Mouse (Mus musculus) CH12.LX (cell line): ENCODE results near the gene Ccnt1. TPM values are rescaled to one million over a fixed set of nuclear protein-coding genes. Genes with fewer than 3 reads are reported as not detected.

Experiments used
- DNase-seq: peaks from one replicate; pipeline ENCODE4 v3.0.0-alpha.2; 2013; ENCODE audit errors: extremely low read depth
- H3K27ac ChIP-seq: 2 replicates; pipeline ENCODE4 v1.5.1; 2012; ENCODE audit warnings: low read depth, mild to moderate bottlenecking, control low read depth, moderate library complexity; ENCODE audit not compliant: insufficient read depth
- H3K27me3 ChIP-seq: replicated peaks from 2 replicates; pipeline ENCODE3; 2012; ENCODE audit warnings: inconsistent platforms
- H3K36me3 ChIP-seq, 2 experiments: replicated peaks in 1 of 2; 2 replicates each; pipeline versions ENCODE3 to v1.6.1; 2012; ENCODE audit warnings: inconsistent platforms in 1 of 2, low read length in 1 of 2, mild to moderate bottlenecking in 1 of 2, mixed read lengths in 1 of 2, moderate library complexity in 1 of 2; ENCODE audit not compliant: control insufficient read depth in 1 of 2, insufficient read depth in 1 of 2
- H3K4me1 ChIP-seq, 2 experiments: 2 replicates each; pipeline ENCODE4 v1.6.1; 2012; ENCODE audit warnings: inconsistent platforms in 1 of 2, moderate library complexity in 1 of 2; ENCODE audit not compliant: insufficient read depth in 2 of 2, control insufficient read depth in 1 of 2
- H3K4me2 ChIP-seq: 2 replicates; pipeline ENCODE4 v1.6.1; 2012; ENCODE audit warnings: low read depth, mild to moderate bottlenecking, control low read depth; ENCODE audit not compliant: poor library complexity, insufficient read depth, severe bottlenecking
- H3K4me3 ChIP-seq, 3 experiments: fragments of 150-350 bp in 1 of 3; sonication (generic) in 1 of 3; replicated peaks in 1 of 3; 2 replicates each; pipeline versions ENCODE3 to v1.5.1; 2011 to 2012; ENCODE audit warnings: low read depth in 2 of 3, low read length in 2 of 3, mild to moderate bottlenecking in 2 of 3, moderate library complexity in 2 of 3, control low read depth in 1 of 3, improper control_type of control experiment in 1 of 3, inconsistent platforms in 1 of 3, mixed read lengths in 1 of 3; ENCODE audit not compliant: poor library complexity in 1 of 3
- H3K79me2 ChIP-seq: replicated peaks from 2 replicates; pipeline ENCODE4 v1.6.1; 2012; ENCODE audit warnings: mild to moderate bottlenecking, moderate library complexity; ENCODE audit not compliant: control insufficient read depth, poor library complexity, insufficient read depth, severe bottlenecking; ENCODE audit errors: extremely low read depth
- H3K9ac ChIP-seq: 2 replicates; pipeline ENCODE4 v1.6.1; 2012; ENCODE audit warnings: low read depth, mild to moderate bottlenecking, control low read depth, moderate library complexity; ENCODE audit not compliant: insufficient read depth
- H3K9me3 ChIP-seq: replicated peaks from 2 replicates; pipeline ENCODE3; 2012; ENCODE audit warnings: low read length, inconsistent platforms, mixed read lengths
- BHLHE40 ChIP-seq: IDR thresholded peaks from 2 replicates; pipeline ENCODE4 v1.6.1; 2011; ENCODE audit warnings: mild to moderate bottlenecking, low read depth, low read length, improper control_type of control experiment
- CHD1 ChIP-seq: IDR thresholded peaks from 2 replicates; pipeline ENCODE4 v1.6.1; 2012; ENCODE audit warnings: low read depth, low read length, improper control_type of control experiment, inconsistent platforms
- CTCF ChIP-seq, 2 experiments: IDR thresholded peaks in 1 of 2; conservative IDR thresholded peaks in 1 of 2; 2 replicates each; pipeline ENCODE4 v1.5.1; 2011 to 2012; ENCODE audit warnings: low read depth in 2 of 2, low read length in 2 of 2, improper control_type of control experiment in 1 of 2, inconsistent platforms in 1 of 2, mild to moderate bottlenecking in 1 of 2, moderate library complexity in 1 of 2
- GABPA ChIP-seq: IDR thresholded peaks from 2 replicates; pipeline ENCODE4 v1.6.1; 2012; ENCODE audit warnings: low read depth, low read length, improper control_type of control experiment, inconsistent platforms; ENCODE audit not compliant: insufficient replicate concordance
- HCFC1 ChIP-seq: IDR thresholded peaks from 2 replicates; pipeline ENCODE4 v1.6.1; 2012; ENCODE audit warnings: low read depth, mild to moderate bottlenecking, inconsistent platforms, low read length, improper control_type of control experiment
- KAT2A ChIP-seq: IDR thresholded peaks from 2 replicates; pipeline ENCODE4 v1.6.1; 2012; ENCODE audit warnings: low read length, improper control_type of control experiment, inconsistent platforms; ENCODE audit not compliant: insufficient replicate concordance
- MAFK ChIP-seq: IDR thresholded peaks from 2 replicates; pipeline ENCODE4 v1.6.1; 2011; ENCODE audit warnings: low read length, improper control_type of control experiment; ENCODE audit not compliant: insufficient replicate concordance
- MAX ChIP-seq: IDR thresholded peaks from 2 replicates; pipeline ENCODE4 v1.6.1; 2011; ENCODE audit warnings: low read length, improper control_type of control experiment
- MAZ ChIP-seq: IDR thresholded peaks from 2 replicates; pipeline ENCODE4 v1.6.1; 2012; ENCODE audit warnings: low read depth, mild to moderate bottlenecking, inconsistent platforms, low read length, improper control_type of control experiment, moderate library complexity
- MEF2A ChIP-seq: IDR thresholded peaks from 2 replicates; pipeline ENCODE4 v1.6.1; 2014; ENCODE audit warnings: low read depth, mild to moderate bottlenecking, inconsistent platforms, low read length, improper control_type of control experiment, borderline replicate concordance
- MYC ChIP-seq: IDR thresholded peaks from 2 replicates; pipeline ENCODE4 v1.6.1; 2011; ENCODE audit warnings: low read depth, mild to moderate bottlenecking, improper control_type of control experiment, low read length
- NELFE ChIP-seq: IDR thresholded peaks from 2 replicates; pipeline ENCODE4 v1.6.1; 2011; ENCODE audit warnings: low read depth, low read length, improper control_type of control experiment
- NRF1 ChIP-seq: IDR thresholded peaks from 2 replicates; pipeline ENCODE4 v1.6.1; 2014; ENCODE audit warnings: low read depth, mild to moderate bottlenecking, inconsistent platforms, low read length, improper control_type of control experiment, moderate library complexity
- PAX5 ChIP-seq: IDR thresholded peaks from 2 replicates; pipeline ENCODE4 v1.6.1; 2012; ENCODE audit warnings: low read length, inconsistent platforms, mixed read lengths
- POLR2A ChIP-seq: IDR thresholded peaks from 2 replicates; pipeline ENCODE4 v1.6.1; 2011; ENCODE audit warnings: low read depth, mild to moderate bottlenecking, improper control_type of control experiment, low read length
- POLR2AphosphoS2 ChIP-seq: IDR thresholded peaks from 2 replicates; pipeline ENCODE4 v1.6.1; 2011; ENCODE audit warnings: low read depth, low read length, improper control_type of control experiment
- RCOR1 ChIP-seq: conservative IDR thresholded peaks from 2 replicates; pipeline ENCODE4 v1.6.1; 2012; ENCODE audit warnings: low read depth, mild to moderate bottlenecking, inconsistent platforms, low read length, improper control_type of control experiment
- TBP ChIP-seq: conservative IDR thresholded peaks from 2 replicates; pipeline ENCODE4 v1.6.1; 2011; ENCODE audit warnings: low read depth, low read length, improper control_type of control experiment
- USF1 ChIP-seq: IDR thresholded peaks from 2 replicates; pipeline ENCODE4 v1.6.1; 2014; ENCODE audit warnings: low read depth, mild to moderate bottlenecking, inconsistent platforms, low read length, improper control_type of control experiment
- USF2 ChIP-seq: conservative IDR thresholded peaks from 2 replicates; pipeline ENCODE4 v1.6.1; 2011; ENCODE audit warnings: low read depth, low read length, improper control_type of control experiment
- ZC3H11A ChIP-seq: IDR thresholded peaks from 2 replicates; pipeline ENCODE4 v1.6.1; 2012; ENCODE audit warnings: low read depth, mild to moderate bottlenecking, inconsistent platforms, low read length, improper control_type of control experiment
- ZKSCAN1 ChIP-seq: IDR thresholded peaks from 2 replicates; pipeline ENCODE4 v1.6.1; 2012; ENCODE audit warnings: low read depth, inconsistent platforms, low read length, improper control_type of control experiment, borderline replicate concordance
- ZMIZ1 ChIP-seq: IDR thresholded peaks from 2 replicates; pipeline ENCODE4 v1.6.1; 2012; ENCODE audit warnings: low read depth, mild to moderate bottlenecking, inconsistent platforms, low read length, improper control_type of control experiment
- dilution Hi-C: fragments of 300-500 bp; cut with MboI; formaldehyde crosslinking; loops from 2 replicates; pipeline ENCODE4 v1.14.3; 2020; ENCODE audit warnings: low sequenced_read_pairs; ENCODE audit not compliant: extremely low pct_unique_long_range_greater_than_20kb, extremely low pct_ligation_motif_present
- in situ Hi-C: fragments of 300-500 bp; cut with MboI; formaldehyde crosslinking; loops from 3 replicates; pipeline ENCODE4 v1.14.3; 2019; ENCODE audit warnings: low sequenced_read_pairs, low pct_ligation_motif_present, low pct_unique_long_range_greater_than_20kb, mixed read lengths
- polyA plus RNA-seq: library from polyadenylated mRNA; unstranded; fragments of >175 nt; gene quantifications from 2 replicates; pipeline ENCODE4 v1.2.1, GENCODE M21; 2012; ENCODE audit warnings: low read depth; ENCODE audit not compliant: insufficient read length
- total RNA-seq, 2 experiments: library from RNA; depleted of rRNA; stranded (reverse); fragments of 300-350 nt in 1 of 2; fragments of >200 nt in 1 of 2; gene quantifications; 2 replicates each; pipeline ENCODE4 v1.2.3; 2012 to 2014

Gene Ccnt1
- total and polyA plus RNA-seq, 3 experiments, result 36.8 to 73.3 (median 41.3) TPM

- H3K4me1 ChIP-seq, result peaks cover 4 to 10% of the 10 kb centered on the region in 2 experiments; a peak in 3 of 4 replicates
- dilution Hi-C loops, result no loop called here
- TF ChIP-seq MAX (no peak), CTCF (conservative IDR thresholded peaks at IDR 0.05 in 1 of 2, IDR thresholded peaks at IDR 0.05 in 1 of 2; ENCODE audit: low read depth in 2 of 2, low read length in 2 of 2) (no peak), MAZ (no peak), ZMIZ1 (no peak), MEF2A (no peak), PAX5 (no peak), RCOR1 (no peak)
- TF ChIP-seq, all 38 proteins: peak for 0
- Histone ChIP-seq H3K9ac (no peak overlapping the region), H3K27ac (no peak overlapping the region), H3K4me3 (no peak overlapping the region), H3K4me2 (no peak overlapping the region), H3K9me3 (no peaks in the 10 kb centered on the region), H3K27me3 (peaks cover 92% of the 10 kb centered on the region), H3K36me3 (no peaks in the 10 kb centered on the region), H3K79me2 (no peaks in the 10 kb centered on the region)
- in situ Hi-C loops, result no loop called here
- no peak for DNase-seq
These were observed 33.4 kb upstream of the Ccnt1 start for GRCm38 (mm10) chr15:98604041-98604575.

DNA sequence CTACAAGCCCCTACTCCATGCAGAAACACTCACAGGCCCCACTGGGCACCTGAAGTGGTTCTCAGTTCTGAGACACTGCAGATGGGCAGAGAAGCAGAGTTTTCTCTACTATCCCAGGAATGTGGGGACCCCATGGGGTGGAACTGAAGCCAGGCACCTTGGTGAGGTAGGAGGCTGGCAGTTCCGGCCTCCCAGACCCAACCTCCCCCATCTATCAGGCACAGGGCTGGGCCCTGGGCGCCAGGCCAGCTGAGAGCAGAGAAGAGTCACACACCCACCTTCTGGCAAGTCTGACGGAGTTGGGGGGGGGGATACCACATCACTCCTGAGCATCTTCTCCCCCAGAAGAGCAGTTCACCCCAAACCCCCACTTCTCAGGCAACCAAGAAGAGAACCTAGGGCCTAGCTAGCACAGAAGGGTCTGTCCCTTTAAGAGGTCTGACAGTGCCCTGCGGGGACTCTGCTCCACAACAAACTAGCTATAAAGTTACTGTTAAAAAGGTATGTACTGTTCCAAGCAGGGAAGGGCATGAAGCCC, 32.3 kb upstream of the Ccnt1 start:
- no peak for DNase-seq
- no peak overlapping the region for H3K9ac ChIP-seq
- peaks cover 92% of the 10 kb centered on the region for H3K27me3 ChIP-seq

DNA sequence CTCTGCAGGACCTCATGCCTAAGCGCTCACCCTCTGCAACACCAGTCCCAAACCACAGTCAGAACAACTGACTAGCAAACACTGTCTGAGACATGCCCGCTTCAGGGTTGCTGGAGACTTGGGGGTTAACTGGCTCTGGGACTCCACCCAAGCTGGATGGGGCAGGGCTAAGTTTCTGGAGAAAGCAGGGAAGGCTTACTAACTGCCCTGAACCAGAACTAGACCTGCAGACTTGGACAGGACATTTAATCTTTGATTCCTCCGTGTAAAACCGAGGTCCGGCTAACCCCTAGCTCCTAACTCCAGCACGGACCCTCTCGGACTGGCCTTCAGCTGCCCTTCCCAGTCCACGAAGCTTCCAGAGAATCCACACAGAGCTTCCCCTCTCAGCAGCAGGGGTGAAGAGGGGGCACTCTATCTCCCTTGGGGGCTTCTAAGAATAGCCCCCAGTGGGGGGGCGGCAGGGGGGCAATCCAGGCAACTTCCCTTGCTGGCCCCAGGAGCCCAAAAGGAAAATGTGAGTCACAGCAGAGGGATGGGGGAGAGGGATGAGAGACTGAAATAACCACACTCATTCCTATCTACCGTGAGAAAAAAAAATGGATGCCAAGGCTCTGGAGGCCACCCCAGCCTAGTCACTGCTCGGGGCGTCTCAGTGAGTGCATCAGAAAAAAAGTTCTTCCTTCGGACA, 31.6 kb upstream of the Ccnt1 start:
- dilution Hi-C loops, result no loop called here
- DNase-seq, result no peak
- Histone ChIP-seq H3K36me3 (no peaks in the 10 kb centered on the region), H3K4me2 (no peak overlapping the region), H3K9ac (no peak overlapping the region), H3K27ac (no peak overlapping the region), H3K4me3 (no peak overlapping the region), H3K27me3 (peaks cover 92% of the 10 kb centered on the region), H3K9me3 (no peaks in the 10 kb centered on the region), H3K79me2 (no peaks in the 10 kb centered on the region), H3K4me1 (peaks cover 4 to 6% of the 10 kb centered on the region in 2 experiments; a peak in 3 of 4 replicates)
- no peak for TF ChIP-seq MEF2A
- no peak for TF ChIP-seq GABPA
- no peak for TF ChIP-seq USF1
- TF ChIP-seq POLR2A, result no peak
- no peak for TF ChIP-seq POLR2AphosphoS2
- TF ChIP-seq NELFE, result no peak
- TF ChIP-seq ZKSCAN1, result no peak
- no peak for TF ChIP-seq USF2
- TF ChIP-seq ZMIZ1, result no peak
- no peak for TF ChIP-seq PAX5
- TF ChIP-seq ZC3H11A, result no peak
- no peak for TF ChIP-seq MAX
- TF ChIP-seq MAFK, result no peak
- no peak for TF ChIP-seq RCOR1
- no peak for TF ChIP-seq MYC
- no peak for TF ChIP-seq CHD1
- TF ChIP-seq HCFC1, result no peak
- in situ Hi-C loops, result no loop called here

More for the DNA sequence above, 32.3 kb upstream of the Ccnt1 start:
- no peak overlapping the region for H3K27ac ChIP-seq
- peaks cover 4 to 6% of the 10 kb centered on the region in 2 experiments; a peak in 3 of 4 replicates for H3K4me1 ChIP-seq
- TF ChIP-seq MAFK, result no peak
- TF ChIP-seq NRF1, result no peak
- no peak for TF ChIP-seq MEF2A
- no peak for TF ChIP-seq TBP
- no peak for TF ChIP-seq GABPA
- no peak for TF ChIP-seq KAT2A
- TF ChIP-seq USF2, result no peak
- TF ChIP-seq BHLHE40, result no peak
- H3K79me2 ChIP-seq, result no peaks in the 10 kb centered on the region
- no peak overlapping the region for H3K4me2 ChIP-seq
- in situ Hi-C loops, result no loop called here
- dilution Hi-C loops, result no loop called here
- no peak overlapping the region for H3K4me3 ChIP-seq
- H3K9me3 ChIP-seq, result no peaks in the 10 kb centered on the region
- H3K36me3 ChIP-seq, result no peaks in the 10 kb centered on the region
